Mouse (Mus musculus) MEL-GATA-1-ER (cell line): Measurements from ENCODE around the gene Draxin.

ENCODE experiments used
- DNase-seq: peaks from one replicate; pipeline ENCODE4 v3.0.0-alpha.2; 2012; ENCODE audit warnings: low read depth; ENCODE audit errors: extremely low read depth

The Draxin gene

GRCm38 (mm10) chr4:148116657-148117056, 13.8 kb downstream of the Draxin start:
- no peak for DNase-seq

GRCm38 (mm10) chr4:148115467-148115866, 15.0 kb downstream of the Draxin start:
- no peak for DNase-seq

GRCm38 (mm10) chr4:148114758-148115391, 15.6 kb downstream of the Draxin start:
- DNase-seq, result no peak

GRCm38 (mm10) chr4:148112519-148112918, 18.0 kb downstream of the Draxin start:
- no peak for DNase-seq

- DNase-seq, result no peak
Measured at GRCm38 (mm10) chr4:148109215-148109614, 21.3 kb downstream of the Draxin start.

- no peak for DNase-seq
Measured at GRCm38 (mm10) chr4:148108565-148109100, 21.9 kb downstream of the Draxin start.

GRCm38 (mm10) chr4:148107621-148108291, 22.7 kb downstream of the Draxin start:
- DNase-seq, result no peak

GRCm38 (mm10) chr4:148104146-148104545, 26.4 kb downstream of the Draxin start:
- DNase-seq, result no peak

- DNase-seq, result no peak
Measured at GRCm38 (mm10) chr4:148101801-148102527, 28.5 kb downstream of the Draxin start.

- DNase-seq, result no peak
Measured at GRCm38 (mm10) chr4:148098666-148099065, 31.8 kb downstream of the Draxin start.

GRCm38 (mm10) chr4:148097936-148098335, 32.6 kb downstream of the Draxin start:
- DNase-seq, result no peak

- DNase-seq, result no peak
Measured at GRCm38 (mm10) chr4:148095081-148095480, 35.4 kb downstream of the Draxin start.

GRCm38 (mm10) chr4:148094161-148094560, 36.3 kb downstream of the Draxin start:
- DNase-seq, result no peak

- DNase-seq, result no peak
Measured at GRCm38 (mm10) chr4:148092551-148093271, 37.8 kb downstream of the Draxin start.

- no peak for DNase-seq
Measured at GRCm38 (mm10) chr4:148091181-148091580, 39.3 kb downstream of the Draxin start.

- no peak for DNase-seq
Measured at GRCm38 (mm10) chr4:148089166-148089565, 41.3 kb downstream of the Draxin start.

- peak; percentile 77 for DNase-seq
Measured at GRCm38 (mm10) chr4:148087907-148088527, 42.5 kb downstream of the Draxin start, which contains the start of gene Agtrap. Gene Agtrap (minus strand): TSS chr4:148088031.

- no peak for DNase-seq
Measured at GRCm38 (mm10) chr4:148087091-148087906, 43.2 kb downstream of the Draxin start.

- no peak for DNase-seq
Measured at GRCm38 (mm10) chr4:148085907-148086305, 44.6 kb downstream of the Draxin start.
